Mouse (Mus musculus) MEL (cell line): ENCODE results near the gene Mybpc3.

Experiments
- CHD1 ChIP-seq: IDR thresholded peaks from 2 replicates; pipeline ENCODE4 v1.6.1; 2012; ENCODE audit warnings: low read depth, mild to moderate bottlenecking, inconsistent platforms, low read length, improper control_type of control experiment
- CTCF ChIP-seq, 3 experiments: IDR thresholded peaks in 2 of 3; conservative IDR thresholded peaks in 1 of 3; 2 replicates each; pipeline ENCODE4 v1.5.1; 2011 to 2012; ENCODE audit warnings: low read length in 3 of 3, low read depth in 2 of 3, mild to moderate bottlenecking in 2 of 3, improper control_type of control experiment in 1 of 3, inconsistent platforms in 1 of 3, mixed read lengths in 1 of 3, moderate library complexity in 1 of 3; ENCODE audit not compliant: control insufficient read depth in 1 of 3, insufficient read depth in 1 of 3, poor library complexity in 1 of 3, severe bottlenecking in 1 of 3
- ELF1 ChIP-seq: IDR thresholded peaks from 2 replicates; pipeline ENCODE4 v1.6.1; 2014; ENCODE audit warnings: low read depth, mild to moderate bottlenecking, inconsistent platforms, low read length, improper control_type of control experiment, moderate library complexity
- EP300 ChIP-seq, 2 experiments: IDR thresholded peaks; 2 replicates each; pipeline ENCODE4 v1.6.1; 2011; ENCODE audit warnings: improper control_type of control experiment in 2 of 2, low read length in 2 of 2, low read depth in 1 of 2, mild to moderate bottlenecking in 1 of 2
- GABPA ChIP-seq: IDR thresholded peaks from 2 replicates; pipeline ENCODE4 v1.6.1; 2012; ENCODE audit warnings: low read depth, mild to moderate bottlenecking, inconsistent platforms, low read length, improper control_type of control experiment, moderate library complexity
- GATA1 ChIP-seq: IDR thresholded peaks from 2 replicates; pipeline ENCODE4 v1.6.1; 2011; ENCODE audit warnings: low read depth, low read length, improper control_type of control experiment
- MAFK ChIP-seq: IDR thresholded peaks from 2 replicates; pipeline ENCODE4 v1.6.1; 2011; ENCODE audit warnings: low read depth, mild to moderate bottlenecking, low read length, improper control_type of control experiment, borderline replicate concordance
- NRF1 ChIP-seq: IDR thresholded peaks from 2 replicates; pipeline ENCODE4 v1.6.1; 2014; ENCODE audit warnings: low read depth, mild to moderate bottlenecking, inconsistent platforms, low read length, improper control_type of control experiment, moderate library complexity; ENCODE audit not compliant: poor library complexity, insufficient read depth, severe bottlenecking
- POLR2A ChIP-seq, 2 experiments: IDR thresholded peaks; 2 replicates each; pipeline ENCODE4 v1.6.1; 2011 to 2012; ENCODE audit warnings: low read length in 2 of 2, mild to moderate bottlenecking in 2 of 2, control low read depth in 1 of 2, improper control_type of control experiment in 1 of 2, low read depth in 1 of 2, moderate library complexity in 1 of 2; ENCODE audit not compliant: control insufficient read depth in 1 of 2, insufficient read depth in 1 of 2, poor library complexity in 1 of 2

GRCm38 (mm10) chr2:91136513-91137412 is 18.8 kb downstream of the Mybpc3 start:
- TF ChIP-seq EP300 (IDR thresholded peaks at IDR 0.05; ENCODE audit: low read depth in 1 of 2, low read length in 2 of 2) (no peak), NRF1 (no peak), POLR2A (IDR thresholded peaks at IDR 0.05; ENCODE audit: control insufficient read depth in 1 of 2, insufficient read depth in 1 of 2, low read depth in 1 of 2, low read length in 2 of 2, poor library complexity in 1 of 2) (no peak), CTCF (IDR thresholded peaks at IDR 0.05 in 2 of 3, conservative IDR thresholded peaks at IDR 0.05 in 1 of 3; ENCODE audit: control insufficient read depth in 1 of 3, insufficient read depth in 1 of 3, low read depth in 2 of 3, low read length in 3 of 3, poor library complexity in 1 of 3, severe bottlenecking in 1 of 3) (no peak), CHD1 (no peak), ELF1 (no peak), GATA1 (no peak), GABPA (no peak), MAFK (no peak)
